Mouse (Mus musculus): ENCODE measurements around the gene Tlr13. TPM values are rescaled to one million over a fixed set of nuclear protein-coding genes. Genes with fewer than 3 reads are reported as not detected.
"Not testable (repeated sequence)": the region's sequence is repeated elsewhere in the genome, so short reads cannot be mapped to it uniquely, and the experiment has no call there.

Tlr13 gene
- polyA plus RNA-seq, 2 experiments = 0.51 to 1.4 TPM

DNA sequence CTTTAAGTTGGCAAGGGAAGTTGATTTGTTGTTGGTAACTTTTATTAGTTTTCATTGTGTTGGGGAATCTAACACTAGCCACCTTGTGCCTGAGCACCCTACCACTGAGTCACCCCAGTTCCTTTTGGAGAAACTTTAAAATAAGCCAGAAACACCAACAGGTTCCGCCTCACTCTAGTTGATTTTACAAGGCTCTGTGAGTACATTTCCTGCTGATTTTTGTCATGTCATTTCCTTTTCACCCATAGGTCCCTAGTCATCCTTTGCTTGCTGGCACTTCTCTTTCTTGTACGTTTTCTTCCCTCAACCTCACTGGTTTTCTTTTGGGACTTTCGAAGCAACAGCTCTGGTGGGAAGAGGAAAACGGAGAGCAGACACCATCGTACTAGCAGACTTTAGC, 46.4 kb downstream of the Tlr13 start:
- H3K4me2 ChIP-seq (ENCODE audit: low read depth) = peak overlapping the region; percentile 78
- H3K9ac ChIP-seq (replicated peaks) = no peak overlapping the region; the same call in 1 of the 2 replicates
- H3K27me3 ChIP-seq (ENCODE audit: control insufficient read depth, insufficient read depth, low read length) = no peaks in the 10 kb centered on the region
- H3K36me3 ChIP-seq (replicated peaks; ENCODE audit: control insufficient read depth, insufficient read depth, low read depth) = no peaks in the 10 kb centered on the region
- peaks cover 0 to 16% of the 10 kb centered on the region in 2 experiments; a peak in 2 of 4 replicates for H3K4me1 ChIP-seq (replicated peaks; ENCODE audit: control insufficient read depth in 2 of 2, insufficient read depth in 2 of 2, low read length in 1 of 2)
- H3K9me3 ChIP-seq (ENCODE audit: control insufficient read depth, low read length) = no peaks in the 10 kb centered on the region
- TF ChIP-seq CTCF (IDR thresholded peaks at IDR 0.05; ENCODE audit: low read depth) (no peak), EP300 (IDR thresholded peaks at IDR 0.05; ENCODE audit: low read depth) (no peak)
- ATAC-seq (ENCODE audit: insufficient read depth) (no peak), DNase-seq (ENCODE audit: low read depth in 3 of 3, low spot score in 3 of 3) (no peak)
- H3K27ac ChIP-seq = no peak overlapping the region
- peak overlapping the region; percentile 60 to 65; a peak in 3 of 4 replicates for H3K4me3 ChIP-seq (ENCODE audit: insufficient read depth in 1 of 2, low read depth in 2 of 2, low read length in 2 of 2)
- WGBS (ENCODE audit: insufficient replicate concordance) = 21% methylated on average over 5 of the region's 5 CpGs

DNA sequence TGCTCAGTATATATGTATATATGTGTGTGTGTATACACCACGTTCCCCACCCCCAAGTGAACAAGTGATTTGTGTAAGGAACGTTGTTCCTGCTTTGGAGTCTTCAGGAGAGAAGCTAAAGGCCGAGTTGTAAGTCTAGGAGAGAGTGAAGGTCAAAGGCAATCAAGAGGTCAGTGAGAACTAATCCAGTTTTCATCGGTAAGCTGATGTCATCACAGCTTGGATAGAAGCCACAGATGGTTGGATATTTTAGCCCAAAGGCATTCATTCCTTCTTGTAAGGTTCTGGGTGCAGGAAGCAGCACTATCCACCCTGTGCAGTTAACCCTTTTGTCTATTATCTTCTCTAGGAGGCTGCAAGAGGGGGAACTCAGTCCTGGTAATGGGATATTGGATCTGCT, 47.1 kb downstream of the Tlr13 start:
- no peak for ATAC-seq (ENCODE audit: insufficient read depth)
- H3K4me1 ChIP-seq (replicated peaks; ENCODE audit: control insufficient read depth in 2 of 2, insufficient read depth in 2 of 2, low read length in 1 of 2) = peaks cover 0 to 16% of the 10 kb centered on the region in 2 experiments; a peak in 2 of 4 replicates
- no peaks in the 10 kb centered on the region for H3K27me3 ChIP-seq (ENCODE audit: control insufficient read depth, insufficient read depth, low read length)
- peak overlapping the region; percentile 78 for H3K4me2 ChIP-seq (ENCODE audit: low read depth)
- TF ChIP-seq CTCF (IDR thresholded peaks at IDR 0.05; ENCODE audit: low read depth) (no peak), EP300 (IDR thresholded peaks at IDR 0.05; ENCODE audit: low read depth) (no peak)
- whole genome bisulfite sequencing (ENCODE audit: insufficient replicate concordance) = 28% methylated on average over 4 of the region's 4 CpGs
- H3K9ac ChIP-seq (replicated peaks) = no peak overlapping the region
- no peak overlapping the region for H3K27ac ChIP-seq
- H3K36me3 ChIP-seq (replicated peaks; ENCODE audit: control insufficient read depth, insufficient read depth, low read depth) = no peaks in the 10 kb centered on the region
- no peaks in the 10 kb centered on the region for H3K9me3 ChIP-seq (ENCODE audit: control insufficient read depth, low read length)
- peak overlapping the region in 1 of 2 experiments; percentile 3; a peak in 1 of 4 replicates for H3K4me3 ChIP-seq (ENCODE audit: insufficient read depth in 1 of 2, low read depth in 2 of 2, low read length in 2 of 2)
- DNase-seq (ENCODE audit: low read depth in 3 of 3, low spot score in 3 of 3) = no peak

DNA sequence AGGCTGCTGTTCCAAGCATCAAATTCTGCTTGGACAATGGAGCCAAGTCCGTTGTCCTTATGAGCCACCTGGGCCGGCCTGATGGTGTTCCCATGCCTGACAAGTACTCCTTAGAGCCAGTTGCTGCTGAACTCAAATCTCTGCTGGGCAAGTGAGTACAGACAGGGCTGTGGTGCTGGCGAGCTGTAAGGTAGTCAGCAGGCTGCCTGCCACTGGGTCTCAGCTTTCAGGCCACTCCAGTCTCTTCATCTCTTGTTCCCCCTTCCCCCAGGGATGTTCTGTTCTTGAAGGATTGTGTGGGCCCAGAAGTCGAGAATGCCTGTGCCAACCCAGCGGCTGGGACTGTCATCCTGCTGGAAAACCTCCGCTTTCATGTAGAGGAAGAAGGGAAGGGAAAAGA, 51.4 kb downstream of the Tlr13 start:
- H3K27ac ChIP-seq = not testable (repeated sequence)

DNA sequence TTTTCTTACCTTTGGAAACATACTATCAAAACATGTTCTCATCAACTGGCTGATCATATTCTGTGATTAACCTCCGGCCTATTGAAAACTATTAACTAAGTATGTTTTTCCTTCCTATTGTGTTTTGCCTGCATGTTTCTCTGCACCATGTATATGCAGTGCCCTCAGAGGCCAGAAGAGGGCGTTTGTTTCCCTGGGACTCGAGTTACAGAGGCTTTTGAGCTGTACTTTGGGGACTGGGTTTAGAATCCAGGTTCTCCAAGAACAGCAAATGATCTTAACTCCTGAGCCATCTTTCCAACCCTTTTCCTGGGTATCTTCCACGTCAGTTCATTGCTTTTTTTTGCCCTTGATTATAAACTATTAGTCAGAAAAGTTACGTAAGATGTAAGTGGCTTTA, 54.3 kb downstream of the Tlr13 start:
- no peak for DNase-seq (ENCODE audit: low read depth in 3 of 3, low spot score in 3 of 3)
- Histone ChIP-seq H3K4me1 (replicated peaks; ENCODE audit: control insufficient read depth in 2 of 2, insufficient read depth in 2 of 2, low read length in 1 of 2) (no peaks in the 10 kb centered on the region), H3K27ac (no peak overlapping the region), H3K4me3 (ENCODE audit: insufficient read depth in 1 of 2, low read depth in 2 of 2, low read length in 2 of 2) (no peak overlapping the region), H3K27me3 (ENCODE audit: control insufficient read depth, insufficient read depth, low read length) (no peaks in the 10 kb centered on the region), H3K9me3 (ENCODE audit: control insufficient read depth, low read length) (no peaks in the 10 kb centered on the region), H3K9ac (replicated peaks) (no peak overlapping the region), H3K36me3 (replicated peaks; ENCODE audit: control insufficient read depth, insufficient read depth, low read depth) (peaks cover 3% of the 10 kb centered on the region; the same call in 1 of the 2 replicates), H3K4me2 (ENCODE audit: low read depth) (no peak overlapping the region)
- 45% methylated on average over 5 of the region's 5 CpGs for WGBS (ENCODE audit: insufficient replicate concordance)
- TF ChIP-seq EP300 (IDR thresholded peaks at IDR 0.05; ENCODE audit: low read depth) = no peak
- peak; percentile 44 for TF ChIP-seq CTCF (IDR thresholded peaks at IDR 0.05; ENCODE audit: low read depth)
- ATAC-seq (ENCODE audit: insufficient read depth) = no peak

More for the DNA sequence above, 51.4 kb downstream of the Tlr13 start:
- not testable (repeated sequence) for H3K4me2 ChIP-seq (ENCODE audit: low read depth); H3K27me3 ChIP-seq (ENCODE audit: control insufficient read depth, insufficient read depth, low read length); H3K4me1 ChIP-seq (replicated peaks; ENCODE audit: control insufficient read depth in 2 of 2, insufficient read depth in 2 of 2, low read length in 1 of 2); H3K9ac ChIP-seq (replicated peaks); H3K36me3 ChIP-seq (replicated peaks; ENCODE audit: control insufficient read depth, insufficient read depth, low read depth); H3K4me3 ChIP-seq (ENCODE audit: insufficient read depth in 1 of 2, low read depth in 2 of 2, low read length in 2 of 2); DNase-seq (ENCODE audit: low read depth in 3 of 3, low spot score in 3 of 3); ATAC-seq (ENCODE audit: insufficient read depth); H3K9me3 ChIP-seq (ENCODE audit: control insufficient read depth, low read length)
- WGBS (ENCODE audit: insufficient replicate concordance) = 72% methylated on average over 6 of the region's 6 CpGs

DNA sequence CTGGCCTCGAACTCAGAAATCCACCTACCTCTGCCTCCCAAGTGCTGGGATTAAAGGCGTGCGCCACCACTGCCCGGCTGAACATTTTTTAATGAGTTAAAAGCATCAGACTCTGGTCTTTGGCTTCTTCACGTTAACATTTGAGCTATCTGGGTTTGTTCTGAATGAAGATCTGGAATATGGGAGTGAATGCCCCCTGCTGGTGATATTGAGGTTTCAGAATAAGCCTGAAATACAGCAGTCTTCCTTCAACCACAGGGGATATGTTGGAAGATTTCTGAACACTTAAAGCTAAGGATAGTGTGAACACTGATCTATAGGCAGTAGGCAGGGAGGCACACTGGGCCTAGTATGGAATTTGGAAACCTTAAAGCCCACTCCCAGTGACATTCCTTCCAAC, 55.9 kb downstream of the Tlr13 start:
- Histone ChIP-seq H3K27me3 (ENCODE audit: control insufficient read depth, insufficient read depth, low read length) (no peaks in the 10 kb centered on the region), H3K9me3 (ENCODE audit: control insufficient read depth, low read length) (no peaks in the 10 kb centered on the region), H3K27ac (no peak overlapping the region), H3K4me2 (ENCODE audit: low read depth) (no peak overlapping the region), H3K9ac (replicated peaks) (no peak overlapping the region), H3K4me1 (replicated peaks; ENCODE audit: control insufficient read depth in 2 of 2, insufficient read depth in 2 of 2, low read length in 1 of 2) (no peaks in the 10 kb centered on the region), H3K36me3 (replicated peaks; ENCODE audit: control insufficient read depth, insufficient read depth, low read depth) (peaks cover 3% of the 10 kb centered on the region; the same call in 1 of the 2 replicates), H3K4me3 (ENCODE audit: insufficient read depth in 1 of 2, low read depth in 2 of 2, low read length in 2 of 2) (no peak overlapping the region)
- DNase-seq (ENCODE audit: low read depth in 3 of 3, low spot score in 3 of 3) (no peak), ATAC-seq (ENCODE audit: insufficient read depth) (no peak)
- TF ChIP-seq CTCF (IDR thresholded peaks at IDR 0.05; ENCODE audit: low read depth) (peak; percentile 40; the same call in 1 of the 2 replicates), EP300 (IDR thresholded peaks at IDR 0.05; ENCODE audit: low read depth) (no peak)
- WGBS (ENCODE audit: insufficient replicate concordance) = 75% methylated on average over 5 of the region's 5 CpGs
